Mouse (Mus musculus): ENCODE data around the gene Ubr4. TPM values are rescaled to one million over a fixed set of nuclear protein-coding genes. Genes with fewer than 3 reads are reported as not detected.

The Ubr4 gene
- total and polyA plus RNA-seq, 3 experiments: 81.9 to 270 (median 177) TPM

DNA sequence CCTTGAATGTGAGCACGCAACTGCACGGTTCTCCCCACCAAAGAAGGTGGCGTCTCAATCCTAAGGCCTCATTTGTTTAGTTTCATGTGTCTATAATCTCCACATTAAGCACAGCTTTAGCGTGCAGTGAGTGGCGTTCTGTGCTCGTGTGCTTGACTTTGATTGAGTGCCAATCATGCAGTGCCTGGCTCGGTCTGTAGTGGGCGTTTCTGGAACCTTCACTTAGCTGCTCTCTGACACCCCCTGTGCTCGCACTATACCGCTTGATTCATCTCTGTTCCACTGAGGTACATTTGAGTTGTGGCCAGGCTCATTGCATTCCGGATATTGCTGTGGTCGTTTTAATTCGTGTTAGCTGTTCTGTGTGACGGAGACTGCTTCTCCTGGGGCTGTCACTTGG is 50.8 kb downstream of the Ubr4 start:
- Histone ChIP-seq H3K27ac (ENCODE audit: control insufficient read depth, low read depth, low read length) (no peak overlapping the region), H3K79me2 (ENCODE audit: control insufficient read depth, insufficient read depth, low read length, poor library complexity) (no peaks in the 10 kb centered on the region), H3K4me1 (ENCODE audit: control insufficient read depth in 1 of 2, insufficient read depth in 2 of 2, low read length in 2 of 2) (no peaks in the 10 kb centered on the region), H3K4me3 (ENCODE audit: control insufficient read depth in 1 of 2, insufficient read depth in 1 of 2, low read depth in 2 of 2, low read length in 2 of 2) (no peak overlapping the region), H3K27me3 (ENCODE audit: control insufficient read depth in 1 of 2, insufficient read depth in 2 of 2, low read length in 2 of 2) (no peaks in the 10 kb centered on the region), H3K36me3 (ENCODE audit: control insufficient read depth in 1 of 2, insufficient read depth in 2 of 2, low read length in 2 of 2) (peaks cover 0 to 25% of the 10 kb centered on the region in 2 experiments; a peak in 2 of 4 replicates), H3K9ac (ENCODE audit: control insufficient read depth, low read depth, low read length, poor library complexity, severe bottlenecking) (no peak overlapping the region), H3K9me3 (replicated peaks; ENCODE audit: insufficient read depth, low read length) (no peaks in the 10 kb centered on the region)
- peak in 1 of 3 experiments; percentile 21; a peak in 1 of 6 replicates for TF ChIP-seq CTCF (IDR thresholded peaks at IDR 0.05 in 2 of 3, conservative IDR thresholded peaks at IDR 0.05 in 1 of 3; ENCODE audit: control insufficient read depth in 1 of 3, insufficient read depth in 1 of 3, low read depth in 2 of 3, low read length in 3 of 3, poor library complexity in 1 of 3, severe bottlenecking in 1 of 3)
- no peak for TF ChIP-seq TCF12 (IDR thresholded peaks at IDR 0.05; ENCODE audit: low read depth, low read length)
- DNase-seq (ENCODE audit: low read depth, low spot score): peak; percentile 11

DNA sequence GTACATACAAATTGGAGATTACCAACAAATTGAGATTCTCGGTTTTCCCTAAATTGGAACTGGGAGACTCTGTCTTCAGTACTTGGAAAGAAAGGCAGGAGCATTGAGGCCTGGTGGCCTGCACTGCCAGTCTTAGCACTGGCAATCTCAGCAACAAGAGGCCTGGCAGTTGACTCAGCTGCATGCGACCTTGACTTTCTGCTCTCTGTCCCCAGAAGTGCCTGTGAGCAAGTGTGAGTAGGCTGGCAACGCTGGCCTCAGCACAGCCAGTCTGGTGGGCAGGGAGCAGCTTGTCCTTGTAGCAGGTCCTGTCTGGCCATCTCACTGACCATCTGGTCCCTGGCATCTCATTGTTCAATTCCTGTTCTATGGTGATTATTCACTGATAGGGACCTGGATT is 58.9 kb downstream of the Ubr4 start:
- no peak overlapping the region for H3K4me3 ChIP-seq (ENCODE audit: control insufficient read depth in 1 of 2, insufficient read depth in 1 of 2, low read depth in 2 of 2, low read length in 2 of 2)
- H3K9ac ChIP-seq (ENCODE audit: control insufficient read depth, low read depth, low read length, poor library complexity, severe bottlenecking): no peak overlapping the region
- no peaks in the 10 kb centered on the region for H3K4me1 ChIP-seq (ENCODE audit: control insufficient read depth in 1 of 2, insufficient read depth in 2 of 2, low read length in 2 of 2)
- no peak for DNase-seq (ENCODE audit: low read depth, low spot score)
- H3K27me3 ChIP-seq (ENCODE audit: control insufficient read depth in 1 of 2, insufficient read depth in 2 of 2, low read length in 2 of 2): no peaks in the 10 kb centered on the region
- no peaks in the 10 kb centered on the region for H3K79me2 ChIP-seq (ENCODE audit: control insufficient read depth, insufficient read depth, low read length, poor library complexity)
- peaks cover 0 to 46% of the 10 kb centered on the region in 2 experiments; a peak in 2 of 4 replicates for H3K36me3 ChIP-seq (ENCODE audit: control insufficient read depth in 1 of 2, insufficient read depth in 2 of 2, low read length in 2 of 2)
- no peaks in the 10 kb centered on the region for H3K9me3 ChIP-seq (replicated peaks; ENCODE audit: insufficient read depth, low read length)
- no peak overlapping the region for H3K27ac ChIP-seq (ENCODE audit: control insufficient read depth, low read depth, low read length)
- TF ChIP-seq RAD21 (IDR thresholded peaks at IDR 0.05; ENCODE audit: low read depth, low read length) (no peak), ZKSCAN1 (IDR thresholded peaks at IDR 0.05; ENCODE audit: low read depth, low read length) (no peak), TCF12 (IDR thresholded peaks at IDR 0.05; ENCODE audit: low read depth, low read length) (no peak), UBTF (IDR thresholded peaks at IDR 0.05; ENCODE audit: borderline replicate concordance, insufficient read depth, low read depth, low read length) (no peak), POLR2A (IDR thresholded peaks at IDR 0.05; ENCODE audit: control insufficient read depth in 1 of 2, insufficient read depth in 1 of 2, low read depth in 1 of 2, low read length in 2 of 2, poor library complexity in 1 of 2) (no peak), ZNF384 (IDR thresholded peaks at IDR 0.05; ENCODE audit: low read depth, low read length) (no peak), JUND (IDR thresholded peaks at IDR 0.05; ENCODE audit: low read depth, low read length) (no peak), MAFK (IDR thresholded peaks at IDR 0.05; ENCODE audit: borderline replicate concordance, low read depth, low read length) (no peak), ELF1 (IDR thresholded peaks at IDR 0.05; ENCODE audit: low read depth, low read length) (no peak)

DNA sequence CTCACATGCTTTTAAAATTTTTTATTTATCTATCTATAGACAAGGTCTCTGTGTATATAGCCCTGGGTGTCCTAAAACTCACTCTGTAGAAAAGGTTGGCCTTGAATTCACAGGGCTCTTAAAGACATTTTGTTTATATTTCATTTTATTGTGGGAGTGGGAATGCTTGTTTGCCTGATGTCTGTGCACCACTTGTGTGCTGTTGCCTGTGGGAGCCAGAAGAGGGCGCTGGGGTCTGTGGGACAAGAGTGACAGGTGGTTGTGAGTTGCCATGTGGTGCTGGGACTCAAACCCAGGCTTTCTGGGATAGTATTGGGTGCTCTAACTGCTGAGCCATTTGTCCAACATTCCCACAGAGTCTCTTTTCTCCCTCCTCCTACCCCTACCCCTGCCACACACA is 65.5 kb downstream of the Ubr4 start:
- Histone ChIP-seq H3K27ac (ENCODE audit: control insufficient read depth, low read depth, low read length) (no peak overlapping the region), H3K27me3 (ENCODE audit: control insufficient read depth in 1 of 2, insufficient read depth in 2 of 2, low read length in 2 of 2) (no peaks in the 10 kb centered on the region), H3K4me3 (ENCODE audit: control insufficient read depth in 1 of 2, insufficient read depth in 1 of 2, low read depth in 2 of 2, low read length in 2 of 2) (no peak overlapping the region), H3K9ac (ENCODE audit: control insufficient read depth, low read depth, low read length, poor library complexity, severe bottlenecking) (no peak overlapping the region), H3K9me3 (replicated peaks; ENCODE audit: insufficient read depth, low read length) (no peaks in the 10 kb centered on the region), H3K79me2 (ENCODE audit: control insufficient read depth, insufficient read depth, low read length, poor library complexity) (no peaks in the 10 kb centered on the region), H3K4me1 (ENCODE audit: control insufficient read depth in 1 of 2, insufficient read depth in 2 of 2, low read length in 2 of 2) (0 out of 4 replicates have a peak, but pooled peaks cover 0 to 3% of the 10 kb centered on the region in 2 experiments), H3K36me3 (ENCODE audit: control insufficient read depth in 1 of 2, insufficient read depth in 2 of 2, low read length in 2 of 2) (peaks cover 0 to 30% of the 10 kb centered on the region in 2 experiments; a peak in 3 of 4 replicates)
- TF ChIP-seq MAX (IDR thresholded peaks at IDR 0.05; ENCODE audit: low read length): no peak
- no peak for TF ChIP-seq SIN3A (IDR thresholded peaks at IDR 0.05; ENCODE audit: low read length)
- no peak for TF ChIP-seq NELFE (IDR thresholded peaks at IDR 0.05; ENCODE audit: low read depth, low read length)
- no peak for TF ChIP-seq POLR2AphosphoS5 (IDR thresholded peaks at IDR 0.05; ENCODE audit: borderline replicate concordance, low read depth, low read length)
- TF ChIP-seq SMC3 (IDR thresholded peaks at IDR 0.05; ENCODE audit: low read depth, low read length): peak; percentile 12
- TF ChIP-seq CTCF (IDR thresholded peaks at IDR 0.05 in 2 of 3, conservative IDR thresholded peaks at IDR 0.05 in 1 of 3; ENCODE audit: control insufficient read depth in 1 of 3, insufficient read depth in 1 of 3, low read depth in 2 of 3, low read length in 3 of 3, poor library complexity in 1 of 3, severe bottlenecking in 1 of 3): peak; percentile 26 to 58 (median 42); a peak in 5 of 6 replicates
- DNase-seq (ENCODE audit: low read depth, low spot score): peak; percentile 33

Measured in MEL (cell line).